Mouse (Mus musculus) erythroblast, adult 5-6 weeks (primary cell): ENCODE results near the gene Zfp978. TPM values are rescaled to one million over a fixed set of nuclear protein-coding genes. Genes with fewer than 3 reads are reported as not detected.
"Not testable (repeated sequence)": the region's sequence is repeated elsewhere in the genome, so short reads cannot be mapped to it uniquely, and the experiment has no call there.

Experiments
- ATAC-seq: replicated peaks from 2 replicates; pipeline ENCODE4 v1.8.0; 2016; ENCODE audit warnings: moderate number of reproducible peaks, mild to moderate bottlenecking, moderate TSS enrichment, inconsistent platforms; ENCODE audit not compliant: poor library complexity, low FRiP score, severe bottlenecking
- total RNA-seq, 2 experiments: library from RNA; stranded (forward) in 1 of 2; stranded (reverse) in 1 of 2; fragments of 150-400 nt in 1 of 2; fragments of 200-764, 138-1000 nt in 1 of 2; gene quantifications; 2 replicates each; pipeline versions ENCODE4 v1.2.3 to v1.2.4; 2015 to 2017; ENCODE audit warnings: low replicate concordance in 2 of 2

Gene Zfp978
- total RNA-seq, 2 experiments from 2014 or later, result not detected

DNA sequence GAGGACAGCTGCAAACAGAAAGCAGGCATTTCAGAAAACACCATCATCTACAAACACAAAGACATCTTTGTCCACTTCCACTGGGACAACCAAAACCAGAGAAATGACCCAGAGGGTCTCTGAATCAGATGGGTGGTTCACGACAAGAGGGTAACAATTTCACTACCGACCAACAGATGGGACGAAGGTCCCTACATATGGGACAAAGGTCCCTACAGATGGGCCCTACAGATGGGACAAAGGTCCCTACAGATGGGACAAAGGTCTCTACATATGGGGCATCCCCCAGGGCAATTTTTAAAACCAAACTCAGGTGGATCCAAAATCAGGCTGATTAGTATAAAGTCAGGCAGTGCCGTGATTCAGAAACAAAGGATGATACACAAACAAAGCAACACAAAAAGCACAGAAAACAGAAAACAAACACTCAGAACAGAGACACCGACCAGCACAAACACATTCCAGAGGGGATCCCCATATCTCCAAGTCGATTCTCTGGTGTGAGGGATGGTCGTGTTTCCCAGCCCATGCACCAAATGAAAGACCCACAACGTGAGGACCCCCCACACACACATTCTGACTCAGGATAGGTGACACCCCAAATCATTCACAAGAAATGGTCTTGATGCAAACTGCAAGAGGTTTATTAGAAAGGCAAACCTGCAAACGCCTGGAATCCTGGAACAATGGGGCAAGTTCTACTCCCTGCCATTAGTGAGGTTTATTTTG lies 11.3 kb upstream of the Zfp978 start:
- ATAC-seq, result not testable (repeated sequence)

GRCm38 (mm10) chr4:147350541-147350940 lies 10.6 kb upstream of the Zfp978 start:
- not testable (repeated sequence) for ATAC-seq

DNA sequence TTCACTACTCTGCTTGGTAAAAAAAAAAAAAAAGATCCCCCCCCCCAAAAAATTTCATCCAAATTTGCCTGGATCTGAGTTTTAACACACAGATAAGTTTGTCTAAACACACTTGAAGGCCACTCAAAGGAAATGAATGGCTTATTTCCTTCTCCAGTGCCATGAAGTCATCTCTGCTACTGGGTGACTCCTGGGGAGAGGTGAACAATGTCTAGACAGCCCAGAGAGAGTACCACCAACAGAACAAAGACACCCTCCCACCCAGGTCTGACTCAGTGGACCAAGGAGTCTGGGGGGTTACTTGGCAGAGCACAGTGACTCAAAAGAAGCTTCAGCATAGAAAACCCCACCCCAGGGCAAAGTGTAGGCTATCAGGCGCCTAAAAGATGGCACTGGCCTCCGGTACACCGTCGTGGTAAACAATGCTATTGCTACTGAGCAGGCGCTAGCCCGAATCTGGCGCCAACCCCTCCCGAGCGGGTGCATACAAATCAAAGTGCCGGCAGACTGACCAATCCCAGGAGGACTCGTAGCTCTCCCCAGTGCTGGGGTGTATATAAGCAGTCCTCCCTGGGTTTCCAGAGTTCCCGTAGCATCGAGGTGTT lies 9.6 kb upstream of the Zfp978 start:
- ATAC-seq, result not testable (repeated sequence)

GRCm38 (mm10) chr4:147353626-147354025 lies 7.5 kb upstream of the Zfp978 start:
- ATAC-seq, result not testable (repeated sequence)

- ATAC-seq, result not testable (repeated sequence)
Observed at GRCm38 (mm10) chr4:147356042-147356441, 5.1 kb upstream of the Zfp978 start.

DNA sequence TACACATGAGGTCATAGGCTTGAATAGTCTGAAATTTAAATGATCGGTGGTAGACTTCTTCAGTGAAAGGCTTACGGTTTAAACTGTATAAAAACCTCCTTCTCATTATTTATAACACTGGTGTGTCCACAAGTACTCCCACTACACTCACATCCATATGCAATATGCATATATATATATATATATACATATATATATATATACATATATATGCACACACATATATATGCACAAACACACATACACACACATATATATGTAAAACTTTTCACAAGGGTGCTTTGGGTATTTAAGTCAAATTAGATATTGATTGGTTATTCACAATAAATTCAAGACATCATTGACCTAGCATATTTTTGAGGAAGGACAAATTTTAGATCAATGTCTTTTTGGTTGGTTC lies 3.9 kb upstream of the Zfp978 start:
- not testable (repeated sequence) for ATAC-seq

- ATAC-seq, result not testable (repeated sequence)
Observed at GRCm38 (mm10) chr4:147361872-147362271, 769 bp downstream of the Zfp978 start.

GRCm38 (mm10) chr4:147369564-147369963 lies 8.5 kb downstream of the Zfp978 start:
- not testable (repeated sequence) for ATAC-seq

DNA sequence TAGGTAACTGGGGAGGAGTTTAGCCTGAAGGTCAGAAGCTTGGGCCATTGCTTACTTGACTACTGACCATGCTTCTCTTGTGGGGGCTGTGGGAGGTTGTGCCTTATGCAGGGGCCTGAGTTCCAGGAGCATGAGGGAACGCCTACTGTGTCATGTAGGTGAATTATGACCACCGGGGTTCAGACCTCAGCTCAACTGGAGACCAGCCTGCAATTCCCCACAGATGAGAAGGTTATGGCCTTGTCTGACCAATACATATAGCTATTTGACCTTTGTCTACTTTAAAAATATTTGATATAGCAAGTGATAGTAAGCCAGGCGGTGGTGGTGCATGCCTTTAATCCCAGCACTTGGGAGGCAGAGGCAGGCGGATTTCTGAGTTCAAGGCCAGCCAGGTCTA lies 22.1 kb downstream of the Zfp978 start:
- ATAC-seq, result not testable (repeated sequence)

DNA sequence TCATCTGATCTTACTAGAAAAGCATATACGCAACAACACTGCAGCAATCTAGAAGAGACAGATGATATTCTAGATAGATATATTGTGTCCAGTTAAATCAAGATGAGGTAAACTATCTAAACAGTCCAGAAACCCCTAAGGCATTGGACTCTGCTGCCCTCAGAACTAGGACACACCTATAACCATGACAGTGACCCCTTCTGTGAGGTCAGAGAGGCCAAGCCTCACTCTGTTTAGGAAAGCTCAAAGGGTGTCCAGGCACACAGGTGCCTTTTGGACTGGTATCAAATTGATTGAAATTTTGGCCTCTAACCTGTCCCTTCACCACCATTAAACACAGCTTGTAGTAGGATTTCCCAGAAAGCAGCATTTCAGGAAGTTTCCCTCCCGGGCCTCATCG lies 36.1 kb downstream of the Zfp978 start:
- not testable (repeated sequence) for ATAC-seq

- ATAC-seq, result not testable (repeated sequence)
Observed at GRCm38 (mm10) chr4:147397934-147398682, 37.0 kb downstream of the Zfp978 start.

GRCm38 (mm10) chr4:147398741-147399140 lies 37.6 kb downstream of the Zfp978 start:
- ATAC-seq, result not testable (repeated sequence)

GRCm38 (mm10) chr4:147399505-147399904 lies 38.4 kb downstream of the Zfp978 start:
- not testable (repeated sequence) for ATAC-seq

DNA sequence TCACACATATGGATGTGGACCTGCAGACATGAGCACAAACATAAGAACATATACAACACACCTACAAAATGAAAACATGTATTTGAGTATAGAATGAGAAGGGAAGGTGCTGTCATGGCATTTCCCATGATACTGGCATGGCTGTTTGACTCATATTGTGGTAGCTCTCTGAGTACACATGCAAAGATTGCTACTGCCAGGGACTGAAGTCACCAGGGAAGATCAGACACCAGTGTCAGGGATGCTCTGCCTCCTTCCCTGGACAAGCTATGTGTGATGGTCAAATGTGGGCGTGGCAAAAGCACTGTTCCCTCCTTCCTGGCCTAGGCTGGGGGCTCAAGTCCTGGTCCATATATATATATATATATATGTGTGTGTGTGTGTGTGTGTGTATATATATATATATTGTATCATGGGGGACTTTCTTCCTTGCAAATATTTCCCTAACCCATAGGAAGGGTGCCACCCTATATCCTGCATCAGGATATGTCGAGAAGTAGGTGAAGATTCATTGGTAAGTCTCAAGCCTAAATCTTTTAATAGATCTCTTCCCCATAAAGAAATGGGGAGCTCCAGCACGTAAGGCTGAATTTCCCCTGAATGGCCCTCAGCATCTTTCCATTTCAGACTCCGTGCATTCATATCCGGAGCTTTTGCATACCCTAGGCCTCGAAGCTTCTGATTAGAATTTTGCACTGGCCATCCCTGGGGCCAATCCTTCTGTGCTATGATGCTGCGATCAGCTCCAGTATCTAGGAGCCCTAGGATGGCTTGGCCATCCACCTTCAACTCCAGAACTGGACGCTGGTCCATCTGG lies 39.1 kb downstream of the Zfp978 start:
- ATAC-seq, result not testable (repeated sequence)

DNA sequence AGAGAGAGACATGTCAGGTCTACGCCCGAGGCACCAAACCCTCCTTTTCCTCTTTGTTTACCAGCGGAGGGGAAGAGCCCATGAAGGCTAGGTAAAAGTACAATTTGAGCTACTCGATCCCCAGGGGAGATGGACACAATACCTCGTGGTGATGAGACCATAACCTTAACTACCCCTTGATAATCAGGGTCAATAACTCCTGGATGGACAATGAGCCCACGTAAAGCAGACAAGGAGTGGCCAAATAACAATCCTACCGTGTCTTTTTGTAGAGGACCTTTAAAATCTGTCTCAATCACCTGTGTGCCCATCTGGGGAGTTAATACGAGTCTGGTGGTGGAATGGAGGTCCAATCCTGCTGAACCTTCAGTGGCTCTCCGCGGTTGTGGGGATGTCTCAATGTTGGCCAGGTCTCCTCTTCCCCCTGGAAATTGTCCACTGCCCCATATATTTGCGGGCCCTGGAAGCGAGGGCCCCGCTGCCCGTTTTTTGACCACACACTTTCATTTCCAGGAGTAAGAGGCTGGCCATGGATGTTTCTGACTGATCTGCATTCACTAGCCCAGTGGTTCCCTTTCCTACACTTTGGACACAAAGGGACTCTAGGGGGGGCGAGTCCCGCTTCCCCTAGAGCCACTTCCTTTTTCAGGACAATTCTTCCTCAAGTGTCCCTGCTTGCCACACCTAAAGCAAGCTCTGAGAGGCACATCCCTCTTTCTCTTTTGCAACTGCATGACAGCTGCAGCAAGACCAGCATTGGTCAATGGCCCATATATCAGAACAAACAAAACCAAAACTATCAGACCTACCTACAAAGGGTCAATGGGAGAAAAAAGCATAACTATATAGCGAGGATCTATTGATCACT lies 40.0 kb downstream of the Zfp978 start:
- not testable (repeated sequence) for ATAC-seq

DNA sequence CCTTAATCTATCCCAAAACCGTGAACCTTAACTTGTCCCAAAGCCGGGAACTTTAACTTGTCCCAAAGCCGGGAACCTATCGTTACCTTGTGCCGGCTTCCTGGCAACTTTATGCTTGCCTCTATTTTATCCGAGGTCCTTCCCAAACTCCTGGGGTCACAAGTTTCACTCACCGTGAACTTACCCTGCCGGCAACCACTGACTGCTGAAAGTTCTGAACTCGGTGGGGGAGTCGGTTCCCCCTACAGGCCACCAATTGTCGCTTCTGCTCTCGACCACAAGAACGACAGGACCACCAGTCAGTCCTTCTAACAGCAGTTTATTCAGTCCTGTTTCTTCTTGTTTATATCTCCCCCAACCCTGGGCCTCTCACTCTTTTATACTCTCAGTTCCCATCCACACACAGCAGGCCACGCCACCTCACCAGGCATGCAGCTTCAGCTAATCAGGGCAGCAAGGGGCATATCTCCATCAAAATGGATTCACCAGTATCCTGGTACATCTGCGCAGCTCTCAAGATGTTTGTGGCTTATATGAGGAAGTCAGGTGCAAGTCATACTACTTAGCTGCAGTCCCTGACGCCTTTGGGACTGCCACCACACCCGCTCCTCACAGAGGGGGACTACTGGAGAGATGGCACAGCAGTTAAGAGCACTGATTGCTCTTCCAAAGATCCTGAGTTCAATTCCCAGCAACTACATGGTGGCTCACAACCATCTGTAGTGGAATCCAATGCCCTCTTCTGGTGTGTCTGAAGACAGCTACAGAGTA lies 40.8 kb downstream of the Zfp978 start:
- not testable (repeated sequence) for ATAC-seq

- ATAC-seq, result not testable (repeated sequence)
Observed at GRCm38 (mm10) chr4:147402507-147402890, 41.4 kb downstream of the Zfp978 start.

DNA sequence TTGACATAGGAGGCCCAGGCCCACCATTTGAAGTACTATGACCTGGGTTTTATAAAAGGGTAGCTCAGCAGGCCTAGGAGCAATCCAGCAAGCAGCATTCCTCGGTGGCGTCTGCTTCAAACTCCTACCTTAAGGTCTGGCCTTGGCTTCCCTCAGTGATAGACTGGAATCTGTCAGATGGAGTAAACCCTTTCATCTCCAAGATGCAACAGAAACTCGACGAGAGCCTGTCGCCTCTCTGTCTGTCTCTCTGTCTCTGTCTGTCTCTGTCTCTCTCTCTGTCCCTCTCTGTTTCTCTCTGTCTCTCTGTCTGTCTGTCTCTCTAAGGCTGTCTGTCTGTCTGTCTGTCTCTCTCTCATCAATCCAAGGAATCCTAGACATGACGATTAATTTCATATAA lies 42.4 kb downstream of the Zfp978 start:
- not testable (repeated sequence) for ATAC-seq
